Mouse (Mus musculus): ENCODE data around the gene Actl7a.

- TF ChIP-seq CTCF (IDR thresholded peaks at IDR 0.05; ENCODE audit: control insufficient read depth, insufficient read depth, insufficient read length) (no peak), USF1 (IDR thresholded peaks at IDR 0.05; ENCODE audit: low read depth) (no peak), MYOG (IDR thresholded peaks at IDR 0.05; ENCODE audit: control insufficient read depth, extremely low read depth, insufficient read length) (no peak), MYOD1 (IDR thresholded peaks at IDR 0.05; ENCODE audit: control insufficient read depth, insufficient read length, low read depth) (no peak), CEBPB (IDR thresholded peaks at IDR 0.05; ENCODE audit: low read depth) (no peak)
Observed at GRCm38 (mm10) chr4:56768913-56769312, 25.7 kb downstream of the Actl7a start.

Measured in C2C12 (cell line).